Mouse (Mus musculus): ENCODE data around the gene Adcy4. TPM values are rescaled to one million over a fixed set of nuclear protein-coding genes. Genes with fewer than 3 reads are reported as not detected.
A peak's percentile ranks its signal among the peaks of the same experiment; 100 is the strongest.

Adcy4 gene
- polyA plus RNA-seq, 1 experiment from 2014 or later = 10.4 TPM

DNA sequence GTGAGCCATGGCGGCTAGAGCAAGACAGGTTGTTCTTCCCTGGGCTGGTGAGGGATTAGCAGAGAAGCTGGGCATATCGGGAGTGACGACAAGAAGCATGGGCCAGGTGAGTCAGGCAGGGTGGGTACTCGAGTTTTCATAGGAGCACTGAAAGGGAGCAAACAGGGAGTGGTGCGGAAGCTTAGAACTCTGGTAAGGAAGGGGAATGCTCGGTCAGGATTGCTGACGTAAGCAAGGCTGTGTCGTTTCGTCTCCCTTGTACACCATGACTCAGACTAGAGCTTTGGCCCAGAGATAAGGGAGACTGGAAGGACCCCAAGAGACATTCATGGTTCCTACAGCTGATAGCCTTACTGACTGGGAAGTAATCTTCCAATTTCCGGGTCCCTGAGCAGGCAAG is 50.0 kb downstream of the Adcy4 start:
- H3K9me3 ChIP-seq (ENCODE audit: control insufficient read depth, low read length) = no peaks in the 10 kb centered on the region
- no peak overlapping the region for H3K27ac ChIP-seq (ENCODE audit: low read depth, low read length)
- peaks cover 7% of the 10 kb centered on the region; the same call in 1 of the 2 replicates for H3K36me3 ChIP-seq (ENCODE audit: control insufficient read depth, insufficient read depth, low read length)
- peaks cover 5% of the 10 kb centered on the region; the same call in 1 of the 2 replicates for H3K27me3 ChIP-seq (ENCODE audit: control insufficient read depth, insufficient read depth, low read length)
- no peak overlapping the region for H3K9ac ChIP-seq (ENCODE audit: low read depth, low read length)
- ATAC-seq (ENCODE audit: low FRiP score, low TSS enrichment) = no peak
- no peaks in the 10 kb centered on the region for H3K4me1 ChIP-seq (ENCODE audit: control insufficient read depth, insufficient read depth, low read length)
- H3K4me3 ChIP-seq (ENCODE audit: low read length) = no peak overlapping the region
- 70% methylated on average over 10 of the region's 10 CpGs for WGBS
- no peak overlapping the region for H3K4me2 ChIP-seq (replicated peaks; ENCODE audit: low read depth, low read length)

DNA sequence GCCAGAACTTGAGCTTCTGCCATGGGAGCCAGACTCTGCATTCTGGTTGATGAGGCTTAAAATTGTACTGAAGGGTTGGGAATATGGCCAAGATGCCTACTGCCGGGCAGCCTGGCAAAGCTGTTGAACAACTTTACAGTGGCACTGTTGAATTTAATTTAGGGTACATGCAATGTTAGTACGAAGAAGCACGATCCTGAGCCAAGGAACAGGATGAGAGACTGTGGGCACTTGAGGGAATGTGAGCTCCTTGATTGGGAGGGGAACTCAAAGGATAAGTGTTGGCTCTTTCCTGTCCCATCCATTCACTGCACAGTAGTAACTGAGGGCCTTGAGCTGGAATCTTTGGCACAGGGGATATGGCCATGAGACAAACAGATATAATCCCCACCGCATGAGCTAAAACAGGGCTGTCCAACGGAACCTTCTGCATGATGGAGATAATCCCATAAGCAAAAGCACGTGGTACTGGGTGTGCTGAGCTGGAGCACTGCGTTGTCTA is 53.3 kb downstream of the Adcy4 start:
- peaks cover 5% of the 10 kb centered on the region; the same call in 1 of the 2 replicates for H3K27me3 ChIP-seq (ENCODE audit: control insufficient read depth, insufficient read depth, low read length)
- WGBS = 80% methylated on average over 7 of the region's 7 CpGs
- H3K9ac ChIP-seq (ENCODE audit: low read depth, low read length) = no peak overlapping the region
- ATAC-seq (ENCODE audit: low FRiP score, low TSS enrichment) = no peak
- no peak overlapping the region for H3K4me2 ChIP-seq (replicated peaks; ENCODE audit: low read depth, low read length)
- H3K9me3 ChIP-seq (ENCODE audit: control insufficient read depth, low read length) = no peaks in the 10 kb centered on the region
- no peak overlapping the region for H3K4me3 ChIP-seq (ENCODE audit: low read length)
- H3K27ac ChIP-seq (ENCODE audit: low read depth, low read length) = no peak overlapping the region
- no peaks in the 10 kb centered on the region for H3K4me1 ChIP-seq (ENCODE audit: control insufficient read depth, insufficient read depth, low read length)
- no peaks in the 10 kb centered on the region for H3K36me3 ChIP-seq (ENCODE audit: control insufficient read depth, insufficient read depth, low read length)

DNA sequence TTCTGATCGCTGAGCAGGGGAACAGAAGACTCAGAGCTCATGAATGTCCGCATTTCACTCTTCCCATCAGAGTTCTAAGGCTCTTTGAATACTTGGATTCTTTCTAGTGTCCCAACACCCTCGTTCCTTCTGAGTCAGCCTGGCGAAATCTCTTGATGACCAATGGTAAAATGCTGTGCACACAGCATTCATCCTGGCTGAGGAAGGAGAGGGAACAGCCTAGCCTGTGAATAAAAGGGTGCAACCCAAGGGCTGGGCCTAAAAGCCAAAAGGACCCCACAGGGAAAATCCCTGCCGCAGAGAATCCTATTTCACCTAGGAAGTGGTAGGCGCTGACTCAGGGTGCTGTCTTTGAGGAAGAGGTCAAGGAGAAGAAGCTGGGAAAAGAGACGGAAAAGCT is 53.8 kb downstream of the Adcy4 start:
- no peak for ATAC-seq (ENCODE audit: low FRiP score, low TSS enrichment)
- H3K27me3 ChIP-seq (ENCODE audit: control insufficient read depth, insufficient read depth, low read length) = peaks cover 5% of the 10 kb centered on the region; the same call in 1 of the 2 replicates
- no peak overlapping the region for H3K27ac ChIP-seq (ENCODE audit: low read depth, low read length)
- WGBS = 80% methylated on average over 7 of the region's 7 CpGs
- H3K9me3 ChIP-seq (ENCODE audit: control insufficient read depth, low read length) = no peaks in the 10 kb centered on the region
- H3K4me2 ChIP-seq (replicated peaks; ENCODE audit: low read depth, low read length) = no peak overlapping the region
- H3K4me1 ChIP-seq (ENCODE audit: control insufficient read depth, insufficient read depth, low read length) = no peaks in the 10 kb centered on the region
- H3K9ac ChIP-seq (ENCODE audit: low read depth, low read length) = no peak overlapping the region
- H3K4me3 ChIP-seq (ENCODE audit: low read length) = no peak overlapping the region
- H3K36me3 ChIP-seq (ENCODE audit: control insufficient read depth, insufficient read depth, low read length) = no peaks in the 10 kb centered on the region

DNA sequence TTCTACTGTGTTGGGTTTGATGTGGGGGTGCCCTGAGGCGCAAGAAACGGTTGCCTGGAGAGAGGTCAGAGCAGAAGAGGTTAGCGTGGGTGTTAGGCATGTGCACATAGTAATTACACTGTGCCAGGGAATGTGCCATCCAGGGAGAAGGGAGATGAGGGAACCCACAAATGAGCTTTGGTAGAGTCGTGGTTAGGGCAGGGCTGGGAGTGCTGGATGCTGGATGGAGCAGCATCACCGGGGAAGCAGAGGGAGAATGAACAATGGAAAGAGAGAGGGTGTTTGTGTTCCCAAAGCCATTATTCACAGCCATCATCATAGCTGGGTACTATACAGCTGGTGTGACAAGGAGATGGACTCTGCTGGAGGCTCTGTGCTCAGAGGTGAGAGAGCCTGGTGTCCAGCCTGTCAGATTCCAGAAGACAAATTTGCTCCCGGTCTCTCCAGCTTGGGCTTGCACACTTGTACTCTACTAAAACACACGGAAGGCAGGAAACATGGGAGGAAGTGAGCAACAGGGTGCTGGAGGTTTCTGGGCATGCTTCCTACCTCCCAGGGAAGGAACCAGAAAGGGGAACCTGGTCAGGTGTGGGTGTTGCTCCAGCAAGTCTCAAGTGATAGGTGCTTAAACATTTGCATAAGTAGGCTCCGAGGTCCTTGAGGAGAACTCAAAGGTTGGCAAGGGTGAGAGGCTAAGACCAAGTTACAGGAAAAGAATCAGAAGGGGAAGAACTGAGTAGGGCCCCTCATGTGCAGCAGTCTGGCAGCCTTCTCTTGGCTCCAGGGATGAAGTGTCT is 55.8 kb downstream of the Adcy4 start:
- Histone ChIP-seq H3K36me3 (ENCODE audit: control insufficient read depth, insufficient read depth, low read length) (no peaks in the 10 kb centered on the region), H3K27ac (ENCODE audit: low read depth, low read length) (no peak overlapping the region), H3K4me3 (ENCODE audit: low read length) (no peak overlapping the region), H3K4me2 (replicated peaks; ENCODE audit: low read depth, low read length) (no peak overlapping the region), H3K27me3 (ENCODE audit: control insufficient read depth, insufficient read depth, low read length) (peaks cover 5% of the 10 kb centered on the region; the same call in 1 of the 2 replicates), H3K4me1 (ENCODE audit: control insufficient read depth, insufficient read depth, low read length) (no peaks in the 10 kb centered on the region), H3K9me3 (ENCODE audit: control insufficient read depth, low read length) (no peaks in the 10 kb centered on the region), H3K9ac (ENCODE audit: low read depth, low read length) (no peak overlapping the region)
- ATAC-seq (ENCODE audit: low FRiP score, low TSS enrichment) = no peak
- 71% methylated on average over 8 of the region's 8 CpGs for WGBS

DNA sequence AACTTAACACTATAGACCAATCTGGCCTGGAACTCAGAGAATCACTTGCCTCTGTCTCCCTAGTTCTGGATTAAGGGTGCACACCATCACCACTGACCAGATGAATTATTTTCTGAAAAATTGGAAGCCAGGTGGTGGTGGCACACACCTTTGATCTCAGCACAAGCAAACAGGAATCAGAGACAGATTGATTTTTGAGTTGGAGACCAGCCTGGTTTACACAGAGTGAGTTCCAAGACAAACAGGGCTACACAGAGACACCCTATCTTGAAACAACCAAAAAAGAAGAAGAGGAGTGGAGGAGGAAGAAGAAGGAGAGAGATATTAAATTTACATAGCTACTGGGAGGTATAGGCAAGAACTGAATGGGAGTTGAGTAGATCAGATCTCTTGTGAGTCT is 57.6 kb downstream of the Adcy4 start:
- no peaks in the 10 kb centered on the region for H3K36me3 ChIP-seq (ENCODE audit: control insufficient read depth, insufficient read depth, low read length)
- peaks cover 5% of the 10 kb centered on the region; the same call in 1 of the 2 replicates for H3K27me3 ChIP-seq (ENCODE audit: control insufficient read depth, insufficient read depth, low read length)
- H3K4me1 ChIP-seq (ENCODE audit: control insufficient read depth, insufficient read depth, low read length) = 0 out of 2 replicates have a peak, but pooled peaks cover 2% of the 10 kb centered on the region
- H3K4me2 ChIP-seq (replicated peaks; ENCODE audit: low read depth, low read length) = no peak overlapping the region
- H3K27ac ChIP-seq (ENCODE audit: low read depth, low read length) = no peak overlapping the region
- no peak overlapping the region for H3K9ac ChIP-seq (ENCODE audit: low read depth, low read length)
- ATAC-seq (ENCODE audit: low FRiP score, low TSS enrichment) = no peak
- no peak overlapping the region for H3K4me3 ChIP-seq (ENCODE audit: low read length)
- no peaks in the 10 kb centered on the region for H3K9me3 ChIP-seq (ENCODE audit: control insufficient read depth, low read length)

DNA sequence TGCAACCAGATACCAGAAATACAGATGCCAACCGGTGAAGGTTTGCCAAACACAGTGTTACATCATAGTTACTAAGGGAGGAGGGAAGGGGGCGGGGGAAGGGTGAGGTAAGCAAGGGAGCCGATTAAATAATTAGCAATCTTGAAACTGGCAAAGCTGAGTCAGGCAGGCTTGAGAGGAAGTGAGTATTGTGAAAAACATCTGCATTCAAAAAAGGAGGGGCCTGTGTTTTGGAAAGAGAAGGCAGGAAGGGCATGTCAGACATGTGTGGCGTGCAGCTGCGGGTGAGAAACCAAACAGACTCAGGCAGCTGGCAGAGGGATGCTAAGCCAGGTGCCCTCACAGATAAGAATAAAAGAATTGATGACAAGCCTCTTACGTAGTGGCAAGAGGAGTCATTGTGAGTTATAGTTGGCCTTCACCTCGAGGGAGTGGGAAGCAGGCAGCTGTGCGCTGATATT is 59.5 kb downstream of the Adcy4 start:
- no peaks in the 10 kb centered on the region for H3K9me3 ChIP-seq (ENCODE audit: control insufficient read depth, low read length)
- H3K27ac ChIP-seq (ENCODE audit: low read depth, low read length) = no peak overlapping the region
- no peak overlapping the region for H3K9ac ChIP-seq (ENCODE audit: low read depth, low read length)
- H3K36me3 ChIP-seq (ENCODE audit: control insufficient read depth, insufficient read depth, low read length) = no peaks in the 10 kb centered on the region
- 59% methylated on average over 8 of the region's 8 CpGs for WGBS
- H3K4me3 ChIP-seq (ENCODE audit: low read length) = no peak overlapping the region
- 0 out of 2 replicates have a peak, but pooled peaks cover 9% of the 10 kb centered on the region for H3K4me1 ChIP-seq (ENCODE audit: control insufficient read depth, insufficient read depth, low read length)
- no peak for ATAC-seq (ENCODE audit: low FRiP score, low TSS enrichment)
- H3K27me3 ChIP-seq (ENCODE audit: control insufficient read depth, insufficient read depth, low read length) = no peaks in the 10 kb centered on the region
- no peak overlapping the region for H3K4me2 ChIP-seq (replicated peaks; ENCODE audit: low read depth, low read length)

DNA sequence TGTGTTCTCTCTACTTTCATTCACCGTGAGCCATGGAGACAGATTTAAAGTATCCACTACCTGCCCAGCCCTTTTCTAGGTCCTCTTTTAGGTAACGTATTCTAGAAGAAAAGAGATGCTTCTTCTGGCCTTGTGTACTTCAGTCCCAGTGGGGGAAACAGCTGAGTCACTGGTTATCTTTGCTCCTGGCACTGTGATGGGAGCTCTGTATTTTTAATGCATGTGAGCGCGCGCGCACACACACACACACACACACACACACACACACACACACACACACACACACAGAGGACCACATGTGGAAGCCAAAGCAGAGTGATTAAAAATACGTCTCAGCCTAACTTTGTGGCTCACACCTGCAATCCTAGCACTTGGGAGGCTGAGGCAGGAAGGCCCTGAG is 60.5 kb downstream of the Adcy4 start:
- no peak for ATAC-seq (ENCODE audit: low FRiP score, low TSS enrichment)
- H3K4me2 ChIP-seq (replicated peaks; ENCODE audit: low read depth, low read length) = no peak overlapping the region
- H3K4me1 ChIP-seq (ENCODE audit: control insufficient read depth, insufficient read depth, low read length) = 0 out of 2 replicates have a peak, but pooled peaks cover 9% of the 10 kb centered on the region
- H3K27me3 ChIP-seq (ENCODE audit: control insufficient read depth, insufficient read depth, low read length) = no peaks in the 10 kb centered on the region
- H3K27ac ChIP-seq (ENCODE audit: low read depth, low read length) = no peak overlapping the region
- no peak overlapping the region for H3K9ac ChIP-seq (ENCODE audit: low read depth, low read length)
- H3K36me3 ChIP-seq (ENCODE audit: control insufficient read depth, insufficient read depth, low read length) = peaks cover 9% of the 10 kb centered on the region; the same call in 1 of the 2 replicates
- no peaks in the 10 kb centered on the region for H3K9me3 ChIP-seq (ENCODE audit: control insufficient read depth, low read length)
- no peak overlapping the region for H3K4me3 ChIP-seq (ENCODE audit: low read length)
- 92% methylated on average over 7 of the region's 7 CpGs for WGBS

DNA sequence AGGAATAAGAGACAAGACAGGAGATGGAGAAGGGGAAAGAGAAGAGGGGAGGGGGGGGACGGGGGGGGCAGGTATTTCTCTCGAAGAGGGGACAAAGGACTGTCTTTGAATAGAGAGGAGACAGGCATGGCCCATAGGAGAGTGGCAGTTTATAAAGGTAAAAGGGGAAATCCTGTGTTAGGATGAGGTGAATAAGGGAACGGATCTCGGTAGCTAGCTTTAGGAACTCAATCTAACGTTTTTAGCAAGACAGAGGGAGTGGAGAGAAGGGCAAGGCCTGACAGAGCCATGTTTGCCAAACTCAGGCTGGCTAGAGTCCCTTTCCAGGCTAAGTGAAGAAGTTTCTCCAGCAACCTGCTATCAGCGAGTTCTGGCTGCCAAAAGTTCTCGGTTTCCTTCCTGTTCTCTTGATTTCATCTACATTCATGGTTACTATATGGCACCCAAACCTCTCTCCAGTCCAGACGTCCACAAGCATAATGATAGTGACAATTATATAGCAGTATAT is 61.4 kb downstream of the Adcy4 start:
- H3K9me3 ChIP-seq (ENCODE audit: control insufficient read depth, low read length) = no peaks in the 10 kb centered on the region
- no peaks in the 10 kb centered on the region for H3K27me3 ChIP-seq (ENCODE audit: control insufficient read depth, insufficient read depth, low read length)
- H3K9ac ChIP-seq (ENCODE audit: low read depth, low read length) = peak overlapping the region; percentile 77; the same call in 1 of the 2 replicates
- WGBS = 51% methylated on average over 8 of the region's 8 CpGs
- peaks cover 12% of the 10 kb centered on the region; the same call in 1 of the 2 replicates for H3K36me3 ChIP-seq (ENCODE audit: control insufficient read depth, insufficient read depth, low read length)
- H3K4me3 ChIP-seq (ENCODE audit: low read length) = peak overlapping the region; percentile 83
- H3K4me1 ChIP-seq (ENCODE audit: control insufficient read depth, insufficient read depth, low read length) = 0 out of 2 replicates have a peak, but pooled peaks cover 9% of the 10 kb centered on the region
- peak overlapping the region; percentile 73 for H3K4me2 ChIP-seq (replicated peaks; ENCODE audit: low read depth, low read length)
- ATAC-seq (ENCODE audit: low FRiP score, low TSS enrichment) = peak; percentile 10; the same call in 1 of the 2 replicates
- H3K27ac ChIP-seq (ENCODE audit: low read depth, low read length) = no peak overlapping the region

All from kidney, embryonic 14.5 days (tissue).